Mouse (Mus musculus): Measurements from ENCODE around the gene Auts2.

Gene Auts2

DNA sequence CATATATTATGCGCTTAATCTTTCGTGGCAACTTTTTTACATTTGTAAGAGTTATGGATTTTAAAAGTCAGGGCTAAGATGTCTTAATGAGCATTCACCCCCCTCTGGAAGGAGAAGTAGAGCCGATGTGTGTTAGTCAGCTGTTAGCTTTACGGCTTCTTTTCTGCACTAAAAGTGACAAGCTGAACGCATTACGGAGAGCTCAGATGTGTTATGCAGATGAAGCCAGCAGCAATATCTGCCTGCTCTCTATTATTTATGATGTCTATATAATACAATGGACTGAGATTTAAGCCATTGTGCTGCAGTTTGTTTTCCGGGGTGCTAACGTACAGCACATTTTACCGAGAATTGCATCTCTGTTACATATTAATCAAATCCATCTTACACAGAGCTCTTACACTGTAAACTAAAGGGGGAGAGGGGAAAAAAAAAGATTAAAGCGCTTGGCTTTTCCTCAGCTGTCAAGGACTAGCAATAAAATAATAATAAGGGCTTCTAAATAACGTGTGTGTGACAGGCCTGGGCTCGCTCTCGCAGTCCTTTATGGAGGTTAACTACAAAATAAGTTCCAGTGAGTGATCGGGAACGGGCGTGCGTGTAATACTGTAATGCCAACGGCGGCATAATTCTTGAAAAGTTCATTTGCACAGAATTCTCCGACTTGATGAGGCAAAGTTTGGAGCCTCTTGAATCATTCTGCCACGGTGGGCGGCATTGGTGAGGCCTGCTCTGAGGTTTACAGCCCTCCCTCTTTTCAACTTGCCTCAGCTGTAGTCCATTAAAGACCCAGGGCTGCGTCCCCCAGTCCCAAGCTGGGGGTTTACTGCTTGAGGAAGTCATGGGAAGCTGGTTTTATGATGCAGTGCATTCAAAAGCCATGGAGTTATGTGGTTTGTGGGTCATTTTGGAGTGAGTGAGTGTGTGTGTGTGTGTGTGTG, 961.8 kb downstream of the Auts2 start:
- DNase-seq (ENCODE audit: low spot score in 2 of 2): no peak

DNA sequence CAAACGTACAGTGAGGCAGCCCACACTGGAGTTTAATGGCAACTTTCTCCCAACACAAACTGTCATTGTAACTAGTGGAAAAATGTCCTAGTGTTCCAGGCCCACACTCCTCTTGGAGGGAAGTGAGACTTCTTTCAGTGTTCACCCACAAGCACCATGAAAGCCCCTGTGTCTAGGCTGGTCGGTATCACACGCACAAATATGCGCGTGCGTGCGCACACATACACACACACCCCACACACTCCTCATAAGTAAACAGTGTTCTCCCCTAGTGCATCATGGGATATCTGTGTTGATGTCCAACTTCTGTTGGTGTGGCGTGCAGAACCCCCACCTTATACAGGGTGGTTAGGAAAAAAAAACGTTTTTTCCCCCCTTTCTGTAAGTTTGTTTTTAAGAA, 964.4 kb downstream of the Auts2 start:
- no peak for DNase-seq (ENCODE audit: low spot score in 2 of 2)

DNA sequence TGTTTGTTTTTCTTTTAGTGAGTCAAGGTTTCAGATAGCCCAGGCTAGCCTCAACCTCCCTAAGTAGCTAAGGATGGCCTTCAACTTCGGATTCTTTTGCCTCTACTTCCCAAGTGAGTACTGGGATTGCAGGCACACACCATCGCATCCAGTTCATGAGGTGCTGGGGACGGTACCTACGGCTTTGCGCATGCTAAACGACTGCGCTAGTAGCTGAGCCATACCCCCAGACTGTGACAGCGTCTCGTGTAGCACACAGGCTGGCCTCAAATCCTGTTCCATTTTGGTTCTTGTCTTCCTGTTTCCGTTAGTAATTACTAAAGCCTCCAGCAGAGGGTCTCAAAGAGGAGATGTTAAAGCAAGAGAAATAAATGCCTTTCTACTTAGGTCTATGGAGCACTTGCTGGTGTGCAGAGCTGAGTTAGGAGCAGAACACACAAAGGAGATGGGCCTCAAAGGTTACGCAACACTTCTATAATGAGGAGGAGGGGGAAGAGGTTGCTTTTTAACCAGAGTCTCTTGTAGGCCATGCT, 967.3 kb downstream of the Auts2 start:
- DNase-seq (ENCODE audit: low spot score in 2 of 2): no peak

DNA sequence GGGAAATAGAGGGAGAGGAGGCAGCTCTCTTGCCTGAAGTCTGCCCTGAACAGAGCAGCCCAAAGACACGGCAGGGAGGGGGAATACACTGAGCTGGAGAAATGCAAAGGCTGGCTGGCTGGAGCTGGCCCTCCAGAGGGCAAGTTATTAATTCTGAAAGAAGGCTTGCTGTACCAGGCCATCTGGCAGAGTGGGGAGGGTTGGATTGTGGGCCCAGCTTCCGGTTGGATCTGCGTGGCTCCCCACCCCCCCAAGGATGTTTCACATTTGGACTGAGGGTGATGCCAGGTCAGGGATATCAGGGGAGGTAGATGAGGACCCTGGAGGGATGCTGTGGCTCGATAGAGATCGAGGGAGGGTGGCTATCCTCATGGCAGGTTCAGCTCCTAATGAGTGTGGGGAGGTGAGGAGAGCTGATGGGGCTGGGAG, 968.0 kb downstream of the Auts2 start:
- no peak for DNase-seq (ENCODE audit: low spot score in 2 of 2)

DNA sequence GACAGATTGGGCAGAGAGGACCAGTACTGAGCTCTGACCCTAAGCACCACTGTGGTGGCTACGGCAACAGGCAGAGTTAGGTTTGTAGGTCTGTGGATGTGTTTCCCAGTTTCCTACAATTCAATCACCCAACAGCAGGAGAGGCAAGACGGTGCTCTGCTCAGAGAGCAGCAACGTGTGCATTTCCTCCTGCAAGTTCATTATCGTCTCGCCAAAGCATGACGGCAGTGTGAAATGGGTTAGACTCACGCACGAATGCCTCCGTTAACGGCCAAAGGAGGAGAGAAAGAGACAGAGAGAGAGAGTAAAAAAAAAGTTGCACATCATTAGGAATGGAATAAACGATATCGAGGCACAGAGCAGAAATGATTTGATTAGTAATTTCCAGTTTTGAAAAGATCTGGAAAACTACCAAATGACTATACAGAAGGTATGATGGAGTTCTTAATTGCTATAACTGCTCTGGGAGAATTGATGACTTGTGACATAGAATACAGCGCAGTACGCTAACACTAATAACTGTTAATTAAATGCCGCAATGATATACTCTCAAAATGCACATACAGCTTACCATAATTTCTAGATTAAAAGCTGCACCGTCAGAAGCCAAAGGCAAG, 968.6 kb downstream of the Auts2 start:
- DNase-seq (ENCODE audit: low spot score in 2 of 2): no peak

DNA sequence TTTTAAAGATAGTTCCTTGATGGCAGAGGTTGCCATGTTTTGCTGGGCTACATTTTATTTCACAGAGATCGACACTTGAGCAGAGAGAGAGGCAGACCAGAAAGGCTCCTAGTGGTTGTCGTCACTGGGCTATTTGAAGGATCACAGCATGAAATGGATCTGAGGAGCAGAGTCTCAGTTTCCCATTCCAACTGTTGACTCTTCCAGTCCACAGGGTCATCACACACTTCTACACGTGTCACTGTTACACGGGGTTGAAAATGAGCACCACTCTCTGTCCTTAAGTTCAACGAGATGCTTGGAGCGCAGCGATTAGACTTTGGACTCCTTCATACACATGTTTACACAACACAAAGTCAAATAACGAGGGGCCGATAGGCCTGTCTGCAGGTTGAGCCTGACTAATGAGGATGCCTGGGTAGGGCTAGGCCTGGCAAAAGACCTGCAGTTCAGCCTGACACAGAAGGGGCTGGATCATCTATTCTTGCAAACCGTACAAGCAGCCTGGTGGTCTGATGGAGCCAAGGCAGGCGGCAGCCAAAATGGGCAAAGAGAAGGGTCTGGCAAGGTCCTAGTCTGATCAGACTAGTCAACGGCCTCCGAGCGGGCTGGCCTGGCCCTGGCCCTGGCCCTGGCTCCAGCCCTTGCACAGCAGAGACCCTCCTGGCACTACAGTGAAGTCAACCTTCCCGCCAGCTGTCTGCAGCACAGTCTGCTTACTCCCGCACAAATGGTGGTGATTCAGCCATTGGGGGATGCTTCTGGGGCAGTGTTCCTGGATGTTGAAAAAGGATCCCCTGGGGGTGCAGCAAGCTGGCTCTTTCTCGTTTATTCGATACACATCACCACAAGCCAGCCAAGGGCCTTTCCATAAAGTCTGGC, 969.6 kb downstream of the Auts2 start:
- DNase-seq (ENCODE audit: low spot score in 2 of 2): peak in 1 of 2 experiments; percentile 36

DNA sequence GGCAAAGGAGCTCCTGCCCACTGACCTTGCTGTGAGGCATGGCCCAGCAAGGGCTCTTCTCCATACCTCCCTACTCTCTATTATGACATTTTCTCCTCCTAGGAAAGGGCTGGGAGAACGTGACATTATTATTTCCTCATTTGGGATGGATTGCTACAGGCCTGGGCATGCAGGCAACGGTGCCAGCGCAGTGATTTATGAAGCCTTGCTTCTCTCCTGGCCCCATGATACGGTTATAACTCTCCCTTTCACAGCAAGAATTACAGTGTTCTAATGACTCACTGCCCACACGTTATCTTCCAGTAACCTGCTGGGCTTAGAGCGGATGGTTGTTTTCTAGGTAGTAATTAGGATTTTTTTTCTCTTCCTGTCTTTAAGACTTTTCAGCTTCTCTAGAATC, 977.1 kb downstream of the Auts2 start:
- no peak for DNase-seq (ENCODE audit: low spot score in 2 of 2)

DNA sequence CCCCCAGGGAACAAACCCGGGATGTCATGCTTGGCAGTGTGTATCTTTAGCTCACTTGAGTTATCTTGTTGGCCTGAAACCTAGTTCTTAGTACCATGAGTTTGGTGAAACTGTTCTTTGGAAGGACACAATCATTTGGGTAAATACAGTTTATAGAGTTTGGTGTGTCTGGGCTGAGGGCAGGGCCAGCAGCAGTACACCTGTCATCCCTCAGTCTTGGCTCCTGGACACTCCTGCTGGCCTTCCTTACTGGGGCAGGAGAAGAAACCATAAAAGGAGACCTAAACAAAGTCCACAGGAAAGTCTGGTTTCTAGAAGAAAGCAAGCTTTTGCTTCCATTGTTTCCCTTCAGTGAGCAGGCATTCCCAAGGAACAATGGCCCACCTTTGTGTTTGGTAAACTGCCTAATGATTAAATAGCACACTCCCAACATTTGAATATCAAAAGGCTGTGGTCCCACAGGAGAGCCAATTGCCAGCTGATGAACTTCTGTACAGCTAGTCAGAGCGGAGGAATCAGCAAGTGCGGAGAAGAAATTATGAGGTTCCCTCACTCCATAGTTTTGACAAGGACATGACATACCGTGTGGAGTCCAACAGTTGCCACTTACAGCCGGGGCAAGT, 979.4 kb downstream of the Auts2 start:
- DNase-seq (ENCODE audit: low spot score in 2 of 2): no peak

DNA sequence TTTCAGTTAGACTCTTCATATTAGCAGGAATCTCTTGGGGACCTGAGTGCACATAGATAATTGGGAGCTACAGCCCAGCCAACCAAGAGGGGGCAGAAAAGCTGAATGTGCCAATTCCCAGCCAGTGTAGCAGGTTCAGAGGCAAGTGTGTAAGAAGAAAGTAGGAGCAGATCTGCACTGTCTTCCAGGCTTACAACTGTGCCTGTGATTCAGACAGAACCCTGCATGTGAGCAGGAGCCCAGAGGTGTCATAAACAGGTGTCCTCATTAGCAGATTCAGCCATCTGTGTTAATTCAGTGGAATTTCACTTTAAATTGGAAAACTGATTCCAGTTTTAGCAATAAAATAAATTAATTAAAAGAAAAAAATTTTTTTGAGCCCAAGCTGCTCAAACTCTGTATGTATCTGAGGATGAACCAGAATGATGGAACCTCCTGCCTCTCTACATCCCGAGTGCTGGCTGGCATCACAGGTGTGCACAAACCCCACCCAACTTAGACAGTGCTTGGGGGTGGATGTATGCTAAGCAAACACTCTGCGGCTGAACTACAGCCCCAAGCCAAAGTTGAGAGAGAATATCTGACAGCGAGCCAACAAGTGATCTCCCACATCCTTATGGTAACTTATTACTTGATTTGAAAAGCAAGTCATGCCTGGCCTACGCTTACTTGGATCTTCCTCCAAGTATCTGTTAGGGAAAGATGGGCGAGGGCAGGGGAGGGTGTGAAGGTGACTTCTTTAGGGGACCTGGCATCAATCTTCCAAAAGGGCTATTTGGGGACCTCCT, 982.2 kb downstream of the Auts2 start:
- no peak for DNase-seq (ENCODE audit: low spot score in 2 of 2)

DNA sequence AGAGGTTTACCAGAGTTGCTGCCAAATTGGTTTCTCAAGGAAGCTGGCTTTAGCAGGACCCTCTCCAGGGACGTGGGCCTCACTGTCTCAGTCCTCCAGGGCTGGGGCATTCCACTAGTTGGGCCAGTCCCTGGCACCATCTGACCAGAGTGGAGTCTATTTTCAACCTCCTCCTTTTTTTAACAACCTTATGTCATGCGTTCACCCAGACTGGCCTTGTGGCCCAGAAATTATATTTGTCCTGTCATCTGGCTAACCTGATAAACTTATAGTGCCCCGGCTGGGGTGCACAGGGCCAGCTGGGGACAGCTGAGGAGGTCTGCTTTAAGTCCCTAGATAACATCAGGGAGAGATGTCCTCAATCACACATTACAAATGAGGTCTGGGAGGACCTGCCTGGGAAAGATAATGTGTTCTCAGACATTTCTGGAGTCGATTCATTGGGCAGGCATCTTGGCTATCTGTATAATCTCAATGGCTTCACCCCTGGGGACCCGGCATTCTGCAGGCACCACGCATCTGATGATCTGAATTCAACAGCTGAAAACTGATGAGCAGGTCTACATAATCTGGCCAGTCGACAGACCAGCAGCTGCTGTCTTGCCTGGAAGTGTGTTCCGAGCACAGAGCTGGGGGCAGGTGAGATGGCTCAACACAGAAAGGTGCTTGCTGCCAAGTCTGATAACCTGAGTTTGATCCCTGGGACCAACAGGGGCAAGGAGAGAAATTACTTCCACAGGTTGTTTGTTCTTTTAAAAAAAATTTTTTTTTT, 984.6 kb downstream of the Auts2 start:
- DNase-seq (ENCODE audit: low spot score in 2 of 2): no peak

DNA sequence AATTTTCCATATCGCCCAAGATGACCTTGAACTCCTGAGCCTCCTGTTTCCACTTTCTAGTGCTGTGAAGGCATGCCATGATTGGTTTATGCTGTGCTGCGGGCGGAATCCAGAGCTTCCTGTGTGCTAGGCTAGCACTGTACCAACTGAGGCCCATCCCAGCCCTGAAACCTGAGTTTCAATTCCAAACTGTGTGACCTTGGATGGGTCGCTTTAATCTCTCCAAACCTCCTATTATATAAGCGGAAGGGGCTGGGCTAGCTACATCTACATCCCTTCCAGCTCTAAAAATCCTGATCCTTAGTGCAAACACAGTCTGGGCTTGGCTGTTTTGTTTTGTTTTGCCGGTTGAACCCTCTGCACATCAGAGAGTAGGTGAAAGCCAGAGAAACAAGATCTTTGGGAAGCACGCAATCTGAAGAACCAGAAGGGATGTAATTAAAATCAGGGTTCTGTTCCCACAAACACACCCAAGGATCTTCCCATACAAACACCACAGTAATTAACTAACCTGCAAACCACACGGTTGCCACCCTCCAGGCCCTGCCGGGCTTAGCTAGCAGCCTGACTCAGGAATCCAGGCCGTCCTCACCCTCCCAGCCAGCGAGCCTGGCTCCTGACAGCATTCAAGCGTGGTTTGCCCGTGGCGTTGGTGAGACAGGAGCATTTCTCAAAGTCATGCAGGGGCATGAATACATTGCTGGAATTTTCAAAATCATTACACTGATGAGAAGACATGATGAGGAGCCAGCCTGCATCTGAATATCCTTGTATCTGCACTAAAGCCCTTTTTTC, 985.4 kb downstream of the Auts2 start:
- DNase-seq (ENCODE audit: low spot score in 2 of 2): no peak

DNA sequence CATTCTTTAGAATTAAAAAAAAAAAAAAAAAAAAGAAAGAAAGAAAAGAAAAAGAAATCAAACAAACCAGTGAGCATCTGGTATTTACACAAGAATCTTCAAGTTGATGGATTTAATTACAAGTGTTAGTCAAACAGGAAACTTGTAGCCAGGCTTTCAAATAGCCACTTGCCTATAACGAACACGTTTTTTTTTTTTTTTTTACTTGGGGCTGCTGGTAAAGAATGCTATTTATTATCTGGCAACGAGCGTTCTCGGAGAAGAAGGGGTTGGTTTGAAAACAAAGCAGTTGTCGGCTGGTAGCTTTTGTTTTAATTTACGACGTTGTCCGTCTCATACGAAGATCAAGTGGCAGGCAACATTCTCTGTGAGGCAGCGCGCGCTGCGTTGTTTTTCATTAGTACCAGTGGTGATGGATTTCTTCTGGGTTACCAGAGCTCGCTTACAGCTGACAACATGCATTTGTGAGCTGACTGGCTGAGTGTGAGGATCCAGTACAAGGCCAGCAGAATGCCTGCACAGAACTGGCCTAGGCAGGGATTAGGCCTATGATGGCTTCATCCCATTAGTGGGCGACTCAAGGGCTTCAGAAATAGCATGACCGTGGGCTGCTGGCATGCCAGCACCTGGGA, 994.1 kb downstream of the Auts2 start:
- DNase-seq (ENCODE audit: low spot score in 2 of 2): no peak

DNA sequence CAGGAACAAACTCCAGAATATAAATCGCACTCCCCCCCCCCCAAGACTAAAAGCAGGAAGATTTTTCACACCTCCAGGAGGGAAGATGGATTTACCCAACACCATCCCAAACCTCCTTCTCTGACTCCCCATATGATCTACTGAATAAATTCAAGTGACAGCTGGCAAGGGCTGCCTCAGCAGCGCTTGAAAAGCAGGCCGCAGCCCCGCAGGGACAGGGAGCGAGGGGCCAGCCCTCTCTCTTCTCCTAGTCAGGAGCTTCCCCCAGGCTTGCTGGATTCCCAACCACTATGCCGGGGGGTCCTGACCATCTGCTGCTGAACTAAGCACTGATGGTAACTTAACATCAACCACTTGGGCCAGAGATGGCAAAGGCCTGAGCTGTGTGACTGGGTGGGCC, 995.2 kb downstream of the Auts2 start:
- no peak for DNase-seq (ENCODE audit: low spot score in 2 of 2)

DNA sequence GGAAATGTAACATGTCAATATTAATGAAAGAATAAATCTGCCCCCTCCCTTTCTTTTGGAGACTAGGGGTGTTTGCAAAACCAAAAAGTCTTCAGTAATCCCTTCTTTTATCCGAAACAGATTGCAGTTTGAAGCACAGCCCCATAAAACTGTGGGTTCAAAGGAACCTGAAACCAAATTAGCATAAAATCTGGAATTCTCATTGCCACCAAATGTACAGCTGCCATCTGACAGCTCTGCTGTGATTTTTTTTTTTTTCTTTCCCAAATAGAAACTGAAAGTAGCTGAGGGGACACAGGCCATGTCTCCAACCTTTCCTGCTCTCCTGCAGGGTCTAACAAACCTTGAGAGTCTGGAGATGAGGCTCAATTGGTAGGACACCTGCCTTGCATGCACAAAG, 996.7 kb downstream of the Auts2 start:
- DNase-seq (ENCODE audit: low spot score in 2 of 2): no peak

DNA sequence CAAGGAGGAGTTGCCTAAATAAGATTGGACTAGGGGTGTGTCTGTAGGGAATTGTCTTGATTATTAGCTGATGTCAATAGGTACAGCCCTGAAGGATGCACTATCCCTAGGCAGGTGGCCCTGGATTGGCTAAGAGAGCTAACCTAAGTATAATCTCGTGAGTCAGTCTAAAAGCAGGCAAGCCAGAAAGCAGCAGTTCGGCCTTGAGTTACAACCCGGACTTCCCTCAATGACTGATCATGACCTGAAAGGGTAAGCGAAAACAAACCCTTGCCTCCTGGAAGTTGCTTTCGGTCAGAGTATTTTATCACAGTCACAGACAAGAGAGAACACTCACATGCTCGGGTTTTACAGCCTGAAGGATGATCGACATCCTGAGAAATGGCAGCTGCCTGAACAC, 998.8 kb downstream of the Auts2 start:
- DNase-seq (ENCODE audit: low spot score in 2 of 2): no peak

DNA sequence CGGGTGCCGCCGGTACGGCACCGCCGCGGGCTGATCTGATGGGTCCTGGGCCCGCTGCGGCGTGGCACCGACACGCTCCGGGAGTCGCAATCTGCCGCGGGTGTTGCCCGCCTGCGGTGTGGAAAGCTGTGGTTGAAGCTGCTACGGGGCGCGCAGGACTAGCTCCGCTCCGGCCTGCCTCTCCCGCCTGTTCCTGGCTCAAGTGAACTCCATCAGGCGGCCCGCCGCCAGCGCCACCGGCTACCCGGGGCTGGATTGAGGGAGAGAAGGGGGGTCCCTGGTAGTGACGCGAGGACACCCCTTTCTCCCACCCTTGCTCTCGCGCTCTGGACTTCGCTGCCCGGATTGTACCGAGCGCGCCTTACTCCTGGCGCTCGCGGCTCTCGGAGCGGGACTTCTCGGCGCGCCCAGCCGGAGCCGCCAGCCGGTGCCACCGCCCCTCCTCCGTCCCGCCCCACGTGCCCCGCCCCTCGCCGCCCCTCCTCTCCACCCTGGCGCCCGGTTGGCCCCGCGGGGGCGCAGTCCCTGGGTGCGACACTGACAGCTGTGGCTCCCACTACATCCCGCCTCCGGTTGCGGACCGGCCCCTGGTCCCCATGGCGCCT, 1004.7 kb downstream of the Auts2 start:
- DNase-seq (ENCODE audit: low spot score in 2 of 2): peak in 1 of 2 experiments; percentile 65

DNA sequence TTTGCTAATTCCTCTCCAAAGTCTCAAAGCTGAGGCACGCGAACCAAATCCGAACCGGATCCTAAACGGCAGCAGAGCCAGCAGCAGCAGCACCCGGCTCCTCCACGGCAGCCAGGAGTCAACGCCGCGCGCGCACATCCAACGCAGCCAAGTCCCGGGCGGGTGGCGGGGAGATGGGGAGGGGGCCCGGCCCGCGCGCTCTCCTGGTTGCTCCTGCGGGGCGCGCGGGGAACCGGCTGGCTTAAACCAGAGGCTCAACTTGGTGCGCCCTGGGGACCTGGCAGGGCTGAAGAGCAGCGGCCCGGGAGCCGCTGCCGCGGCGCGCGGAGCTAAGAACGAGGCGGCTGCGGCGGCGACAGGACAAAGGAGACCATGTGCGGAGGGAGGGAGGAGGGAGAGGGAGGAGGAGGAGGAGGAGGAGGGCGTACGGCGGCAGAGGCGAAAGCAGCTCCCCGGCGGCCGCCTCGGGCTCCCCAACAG, 1005.3 kb downstream of the Auts2 start:
- DNase-seq (ENCODE audit: low spot score in 2 of 2): peak in 1 of 2 experiments; percentile 42

Measured in frontal cortex, postnatal 10 days (tissue).